ENCODE assay signal across 9 mouse cellular contexts in genomic region chr11:69964650-69965270, GRCm38 (mm10). TPM values are rescaled to one million over a fixed set of nuclear protein-coding genes. Genes with fewer than 3 reads are reported as not detected.
A peak's percentile ranks its signal among the peaks of the same experiment; 100 is the strongest.
DNase-seq lines count a peak whose midpoint lies in the region; ATAC-seq lines count a peak whose summit lies in the region.
"Had no signal": no experiment of that assay in that cellular context is flagged by ENCODE, and none has a peak within 500 bp of the region (broad histone marks: within the 10 kb centered on the region; RNA-seq: fewer than 3 reads in every experiment).

Cldn7 (plus strand) TSS chr11:69964779.

- H3K4me1 ChIP-seq in hindbrain, embryonic 11.5 days (replicated peaks; ENCODE audit: control insufficient read depth, insufficient read depth, low read length) = peaks cover 2% of the 10 kb centered on the region; the same call in 1 of the 2 replicates
- 0 out of 2 replicates have a peak, but pooled peaks cover 7% of the 10 kb centered on the region for H3K4me1 ChIP-seq in hindbrain, embryonic 14.5 days (replicated peaks; ENCODE audit: control insufficient read depth, insufficient read depth, low read length)
- H3K4me1 ChIP-seq in embryonic facial prominence, embryonic 11.5 days (ENCODE audit: control insufficient read depth, insufficient read depth, low read length) = peaks cover 3% of the 10 kb centered on the region; the same call in 1 of the 2 replicates
- H3K4me1 ChIP-seq in hindbrain, embryonic 13.5 days (replicated peaks) = peaks cover 20% of the 10 kb centered on the region
- peaks cover 19% of the 10 kb centered on the region for H3K4me1 ChIP-seq in midbrain, embryonic 10.5 days

- no peaks in the 10 kb centered on the region for H3K36me3 ChIP-seq in hindbrain, embryonic 11.5 days (ENCODE audit: control insufficient read depth, insufficient read depth, low read length)
- peaks cover 19% of the 10 kb centered on the region for H3K36me3 ChIP-seq in hindbrain, embryonic 14.5 days (replicated peaks; ENCODE audit: control insufficient read depth, insufficient read depth)
- H3K36me3 ChIP-seq in embryonic facial prominence, embryonic 11.5 days (replicated peaks; ENCODE audit: control insufficient read depth, insufficient read depth, low read depth, low read length) = no peaks in the 10 kb centered on the region; the same call in 1 of the 2 replicates
- peaks cover 20% of the 10 kb centered on the region for H3K36me3 ChIP-seq in hindbrain, embryonic 13.5 days
- H3K36me3 ChIP-seq in midbrain, embryonic 10.5 days = peaks cover 23% of the 10 kb centered on the region

- peaks cover 57% of the 10 kb centered on the region for H3K27me3 ChIP-seq in hindbrain, embryonic 11.5 days (ENCODE audit: control insufficient read depth, insufficient read depth, low read length)
- peaks cover 78% of the 10 kb centered on the region for H3K27me3 ChIP-seq in hindbrain, embryonic 14.5 days (ENCODE audit: control insufficient read depth, insufficient read depth, low read length)
- peaks cover 43% of the 10 kb centered on the region for H3K27me3 ChIP-seq in embryonic facial prominence, embryonic 11.5 days (ENCODE audit: control insufficient read depth, insufficient read depth, low read length)
- H3K27me3 ChIP-seq in hindbrain, embryonic 13.5 days = peaks cover 93% of the 10 kb centered on the region
- H3K27me3 ChIP-seq in midbrain, embryonic 10.5 days (ENCODE audit: low read depth, poor library complexity, severe bottlenecking) = peaks cover 74% of the 10 kb centered on the region

- H3K27ac ChIP-seq in hindbrain, embryonic 11.5 days (ENCODE audit: low read depth, low read length) = no peak within 1 kb of the TSS
- no peak within 1 kb of the TSS for H3K27ac ChIP-seq in hindbrain, embryonic 14.5 days
- H3K27ac ChIP-seq in embryonic facial prominence, embryonic 11.5 days (replicated peaks; ENCODE audit: low read depth, low read length) = no peak within 1 kb of the TSS
- H3K27ac ChIP-seq in hindbrain, embryonic 13.5 days = no peak within 1 kb of the TSS
- no peak within 1 kb of the TSS for H3K27ac ChIP-seq in midbrain, embryonic 10.5 days (replicated peaks)

- H3K9me3 ChIP-seq in hindbrain, embryonic 11.5 days (ENCODE audit: control insufficient read depth, low read length) = no peaks in the 10 kb centered on the region
- H3K9me3 ChIP-seq in hindbrain, embryonic 14.5 days (ENCODE audit: control insufficient read depth, low read length) = no peaks in the 10 kb centered on the region
- no peaks in the 10 kb centered on the region for H3K9me3 ChIP-seq in embryonic facial prominence, embryonic 11.5 days (replicated peaks; ENCODE audit: control insufficient read depth, low read length)
- no peaks in the 10 kb centered on the region for H3K9me3 ChIP-seq in hindbrain, embryonic 13.5 days
- no peaks in the 10 kb centered on the region for H3K9me3 ChIP-seq in midbrain, embryonic 10.5 days (replicated peaks)

- DNase-seq in hindbrain, embryonic 11.5 days (ENCODE audit: low spot score) = peak; percentile 33
- no peak for DNase-seq in hindbrain, embryonic 14.5 days (ENCODE audit: low spot score)
- no peak for DNase-seq in embryonic facial prominence, embryonic 11.5 days (ENCODE audit: low spot score)
- DNase-seq in midbrain, embryonic 10.5 days (ENCODE audit: low spot score) = no peak
- no peak for DNase-seq in adrenal gland, adult 8-10 months
- no peak for DNase-seq in adrenal gland, postnatal 10 days
- no peak for DNase-seq in layer of hippocampus, postnatal 25 days (ENCODE audit: extremely low spot score in 1 of 2, low spot score in 1 of 2)

- ATAC-seq in hindbrain, embryonic 11.5 days (ENCODE audit: low FRiP score) = no peak
- ATAC-seq in hindbrain, embryonic 14.5 days (ENCODE audit: low FRiP score) = no peak
- ATAC-seq in embryonic facial prominence, embryonic 11.5 days (replicated peaks; ENCODE audit: insufficient number of reproducible peaks, low FRiP score, low TSS enrichment, low read depth) = no peak
- ATAC-seq in hindbrain, embryonic 13.5 days (ENCODE audit: low FRiP score) = no peak

- peak within 1 kb of the TSS; percentile 19; the same call in 1 of the 2 replicates for H3K4me3 ChIP-seq in hindbrain, embryonic 11.5 days (ENCODE audit: low read depth, low read length)
- no peak within 1 kb of the TSS; the same call in 1 of the 2 replicates for H3K4me3 ChIP-seq in hindbrain, embryonic 14.5 days (replicated peaks; ENCODE audit: low read length)
- peak within 1 kb of the TSS; percentile 34 for H3K4me3 ChIP-seq in embryonic facial prominence, embryonic 11.5 days (ENCODE audit: low read depth, low read length)
- peak within 1 kb of the TSS; percentile 18 for H3K4me3 ChIP-seq in hindbrain, embryonic 13.5 days
- peak within 1 kb of the TSS; percentile 35 for H3K4me3 ChIP-seq in midbrain, embryonic 10.5 days

- WGBS in hindbrain, embryonic 11.5 days = 12% methylated on average over 24 of the region's 24 CpGs
- WGBS in hindbrain, embryonic 14.5 days = 12% methylated on average over 24 of the region's 24 CpGs
- 9% methylated on average over 24 of the region's 24 CpGs for WGBS in embryonic facial prominence, embryonic 11.5 days
- 8% methylated on average over 24 of the region's 24 CpGs for WGBS in hindbrain, embryonic 13.5 days
- 10% methylated on average over 24 of the region's 24 CpGs for WGBS in midbrain, embryonic 10.5 days

- no peak within 1 kb of the TSS for H3K9ac ChIP-seq in hindbrain, embryonic 11.5 days (ENCODE audit: low read depth, low read length)
- no peak within 1 kb of the TSS for H3K9ac ChIP-seq in hindbrain, embryonic 14.5 days
- no peak within 1 kb of the TSS for H3K9ac ChIP-seq in embryonic facial prominence, embryonic 11.5 days (replicated peaks; ENCODE audit: low read length)
- H3K9ac ChIP-seq in hindbrain, embryonic 13.5 days = no peak within 1 kb of the TSS

- H3K4me2 ChIP-seq in hindbrain, embryonic 11.5 days (replicated peaks; ENCODE audit: low read depth, low read length) = no peak within 1 kb of the TSS
- H3K4me2 ChIP-seq in hindbrain, embryonic 14.5 days (replicated peaks) = no peak within 1 kb of the TSS
- H3K4me2 ChIP-seq in embryonic facial prominence, embryonic 11.5 days (ENCODE audit: low read depth, low read length) = peak within 1 kb of the TSS; percentile 25
- H3K4me2 ChIP-seq in hindbrain, embryonic 13.5 days = peak within 1 kb of the TSS; percentile 26; the same call in 1 of the 2 replicates

RNA-seq across cellular contexts. Expression of gene Cldn7, which starts in this region (rescaled TPM):
- 8.2 and 8.4 TPM in 2 replicates for polyA plus RNA-seq in hindbrain, embryonic 11.5 days (2014; fragmentation: Nextera tagmentation; extraction: Ambion mirVana)
- polyA plus RNA-seq in hindbrain, embryonic 14.5 days (2014; fragmentation: Nextera tagmentation; extraction: Ambion mirVana) = 0.32 and 0.47 TPM in 2 replicates
- 17.1 and 22.0 TPM in 2 replicates for polyA plus RNA-seq in embryonic facial prominence, embryonic 11.5 days (2014; fragmentation: Nextera tagmentation; extraction: Ambion mirVana)
- polyA plus RNA-seq in hindbrain, embryonic 13.5 days (2015; fragmentation: Nextera tagmentation; extraction: Ambion mirVana) = 0.38 and 0.87 TPM in 2 replicates
- 7.1 and 7.6 TPM in 2 replicates for polyA plus RNA-seq in midbrain, embryonic 10.5 days (2016; fragmentation: Nextera tagmentation; extraction: Ambion mirVana)
- total RNA-seq in adrenal gland, adult 8-10 months (2022) = under 1 TPM in 1 of 4 experiments, not detected in 3; 0.55 TPM
- 1 to 10 TPM in 1 of 2 experiments, under 1 TPM in 1; 0.70 to 1.2 TPM for total RNA-seq in adrenal gland, postnatal 10 days (2021)
- not detected for total RNA-seq in layer of hippocampus, postnatal 25 days (2021)
- total RNA-seq: left cerebral cortex, adult 18-20 months had no signal

Comparison
In these comparisons a context has a peak if more than half of its experiments do, and no peak if none do; other contexts are left out.
1. H3K4me2 ChIP-seq: peak in embryonic facial prominence, embryonic 11.5 days (single experiment) and hindbrain, embryonic 13.5 days (single experiment); none in hindbrain, embryonic 11.5 days (single experiment) and hindbrain, embryonic 14.5 days (single experiment).